Mouse (Mus musculus) olfactory bulb, adult 2 months (tissue): Measurements from ENCODE around the gene Dctn2.

Experiments used
- CTCF ChIP-seq: fragments of 200-500 bp; IDR thresholded peaks from 2 replicates; pipeline ENCODE4 v1.5.1; 2012; ENCODE audit warnings: low read depth, mild to moderate bottlenecking, low read length, moderate library complexity; ENCODE audit not compliant: insufficient read depth
- POLR2A ChIP-seq: fragments of 200-500 bp; IDR thresholded peaks from 2 replicates; pipeline ENCODE4 v1.6.1; 2012; ENCODE audit warnings: mild to moderate bottlenecking, low read depth, low read length, moderate library complexity; ENCODE audit not compliant: insufficient read depth

DNA sequence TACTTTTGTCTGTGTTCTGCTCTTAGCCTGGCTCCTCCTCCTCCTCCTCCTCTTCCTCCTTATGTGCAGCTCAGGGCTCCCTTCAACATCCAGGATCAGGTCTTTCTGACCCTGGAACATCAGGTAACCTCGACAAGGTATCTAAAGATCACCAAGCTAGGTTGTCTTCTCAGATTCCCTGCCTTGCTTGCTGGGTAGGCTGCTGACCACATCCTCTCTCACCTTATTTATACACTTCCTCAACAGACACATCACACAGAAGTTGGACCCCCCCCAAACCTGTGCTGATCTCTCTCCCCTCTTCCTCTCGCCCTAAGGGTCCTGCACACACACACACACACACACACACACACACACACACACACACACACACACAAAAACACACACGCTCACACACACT lies 55.5 kb downstream of the Dctn2 start, which contains the start of gene Arhgap9:
- TF ChIP-seq CTCF (no peak), POLR2A (no peak)
